Mouse (Mus musculus) heart, postnatal 36 days (tissue): ENCODE measurements around the gene Lamc3. TPM values are rescaled to one million over a fixed set of nuclear protein-coding genes. Genes with fewer than 3 reads are reported as not detected.
A peak's percentile ranks its signal among the peaks of the same experiment; 100 is the strongest.

Source experiments
- DNase-seq, 2 experiments: peaks; one replicate each; pipeline ENCODE4 v3.0.0; 2021 to 2022
- intact Hi-C: fragments of 180-260 bp; cut with DNase I; formaldehyde crosslinking; loops from one replicate; pipeline ENCODE4 v1.15.1; 2025
- total RNA-seq, 2 experiments: library from RNA; stranded (reverse); gene quantifications; 2 replicates each; pipeline ENCODE4 v1.2.3; 2021

Gene Lamc3
- total RNA-seq, 2 experiments from 2014 or later = 0.67 to 1.0 TPM

- intact Hi-C loops = no loop called here
- DNase-seq = no peak
Observed at GRCm38 (mm10) chr2:31924811-31925210, 37.7 kb downstream of the Lamc3 start.

DNA sequence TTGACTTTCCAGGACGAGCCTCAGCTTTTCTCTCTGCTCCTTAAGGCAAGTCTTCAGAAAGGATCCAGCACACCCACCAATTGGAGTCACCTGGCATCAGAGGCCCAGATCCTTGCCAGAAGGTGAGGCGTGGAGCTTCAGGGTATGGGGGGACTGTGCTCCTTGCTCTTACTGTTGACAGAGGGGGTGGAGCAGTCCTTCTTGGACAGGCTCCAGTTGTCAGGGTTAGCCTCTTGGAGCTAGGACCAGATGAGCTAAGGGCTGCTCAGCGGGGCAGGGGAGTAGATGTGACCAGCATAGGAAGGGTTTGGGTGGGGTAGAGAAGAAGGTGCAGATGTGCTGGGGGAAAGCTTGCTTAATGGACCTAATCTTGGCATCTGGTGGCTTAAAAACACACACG, 38.8 kb downstream of the Lamc3 start:
- no peak for DNase-seq
- intact Hi-C loops = no loop called here

DNA sequence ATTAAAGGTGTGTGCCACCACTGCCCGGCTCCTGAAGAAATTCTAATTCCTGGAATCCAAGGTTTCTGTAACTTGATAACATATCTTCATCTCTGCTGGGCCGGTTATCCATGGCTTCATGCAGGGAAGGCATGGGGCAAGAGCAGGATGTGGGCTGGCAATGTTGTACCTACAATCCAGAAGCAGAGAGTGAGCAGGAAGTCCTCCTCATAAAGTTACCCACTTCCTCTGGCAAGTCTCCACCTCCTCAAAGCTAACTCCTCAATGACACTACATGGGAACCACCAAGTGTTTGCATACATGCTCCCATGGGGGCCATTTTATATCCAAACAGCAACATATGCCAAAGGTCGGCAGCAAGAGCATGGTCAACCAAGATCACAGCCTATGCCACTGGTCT, 42.6 kb downstream of the Lamc3 start:
- intact Hi-C loops = no loop called here
- DNase-seq = no peak

DNA sequence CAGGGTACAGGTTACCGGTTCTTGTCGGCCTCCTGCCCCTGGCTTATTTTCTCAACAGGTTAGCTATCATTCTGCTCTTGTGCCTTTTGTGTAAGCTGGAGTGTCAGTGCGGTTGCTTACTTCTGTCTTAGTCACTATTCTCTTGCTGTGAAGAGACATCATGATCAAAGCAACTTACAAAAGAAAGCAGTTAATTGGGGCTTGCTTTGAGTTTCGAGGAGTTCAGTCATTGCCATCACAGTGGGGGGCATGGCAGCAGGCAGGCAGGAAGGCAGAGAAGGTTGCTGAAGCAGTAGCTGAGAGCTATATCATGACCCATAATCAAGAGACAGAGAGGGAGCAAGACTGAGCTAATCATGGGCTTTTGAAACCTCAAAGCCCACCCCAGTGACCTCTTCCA, 47.5 kb downstream of the Lamc3 start:
- intact Hi-C loops = no loop called here
- DNase-seq = no peak

GRCm38 (mm10) chr2:31935054-31935453, 48.0 kb downstream of the Lamc3 start:
- intact Hi-C loops = no loop called here
- DNase-seq = no peak

DNA sequence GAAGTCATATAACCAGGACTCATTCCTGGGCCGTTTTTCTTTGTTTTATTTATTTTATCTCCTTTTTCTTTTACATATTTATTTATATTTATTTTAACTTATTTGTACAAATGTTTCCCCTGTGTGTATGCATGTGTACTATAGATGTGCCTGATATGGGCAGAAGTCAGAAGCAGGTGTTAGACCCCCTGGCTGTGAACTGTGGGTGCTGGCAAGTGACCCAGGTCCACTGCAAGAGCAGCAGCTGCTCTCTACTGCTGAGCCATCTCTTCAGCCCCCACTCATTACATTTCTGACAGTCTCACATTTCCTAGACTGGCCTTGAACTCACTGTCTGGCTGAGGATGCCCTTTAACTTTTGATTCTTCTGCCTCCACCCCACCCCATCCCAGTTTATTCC, 51.2 kb downstream of the Lamc3 start:
- DNase-seq = no peak
- intact Hi-C loops = no loop called here

DNA sequence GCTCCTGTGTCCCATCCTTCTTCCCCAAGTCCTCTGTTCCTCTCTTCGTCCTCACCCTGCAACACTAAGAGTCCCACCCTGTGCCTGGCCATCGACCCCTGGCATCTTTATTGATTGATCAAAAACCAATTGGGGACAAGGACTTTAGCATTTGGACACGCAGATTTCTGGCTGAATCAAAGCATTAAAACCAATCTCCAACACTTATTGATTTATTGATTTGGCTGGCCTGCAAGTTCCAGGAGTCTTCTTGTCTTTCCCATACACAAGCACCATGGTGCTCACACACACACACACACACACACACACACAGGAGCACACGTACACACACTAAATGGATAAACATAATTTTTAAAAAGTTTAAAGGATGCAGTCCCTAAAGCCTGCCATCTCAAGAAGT, 55.9 kb downstream of the Lamc3 start:
- intact Hi-C loops = no loop called here

GRCm38 (mm10) chr2:31945580-31945979, 58.5 kb downstream of the Lamc3 start:
- intact Hi-C loops = no loop called here
- no peak for DNase-seq

More for the DNA sequence above, 55.9 kb downstream of the Lamc3 start:
- no peak for DNase-seq

DNA sequence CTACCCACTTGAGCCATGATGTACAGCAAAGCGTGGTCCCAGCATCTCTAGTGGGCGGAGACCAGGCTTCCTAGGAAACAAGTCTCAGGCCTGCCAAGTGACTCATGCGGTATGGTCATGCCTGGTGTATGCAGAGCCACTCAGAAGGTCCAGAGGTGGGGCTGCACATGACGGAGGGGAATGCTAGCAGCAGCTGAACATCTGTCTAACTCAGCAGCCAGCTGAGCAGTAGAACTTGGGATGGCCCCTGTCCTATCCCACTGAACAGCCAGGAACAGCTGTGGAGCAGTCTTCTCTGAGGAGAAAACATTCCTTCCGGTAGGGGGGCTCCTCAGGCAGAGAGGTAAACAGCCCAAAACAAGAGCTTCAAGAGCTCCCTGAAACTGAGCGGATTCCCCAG, 61.3 kb downstream of the Lamc3 start:
- intact Hi-C loops = no loop called here
- DNase-seq = peak; percentile 34

DNA sequence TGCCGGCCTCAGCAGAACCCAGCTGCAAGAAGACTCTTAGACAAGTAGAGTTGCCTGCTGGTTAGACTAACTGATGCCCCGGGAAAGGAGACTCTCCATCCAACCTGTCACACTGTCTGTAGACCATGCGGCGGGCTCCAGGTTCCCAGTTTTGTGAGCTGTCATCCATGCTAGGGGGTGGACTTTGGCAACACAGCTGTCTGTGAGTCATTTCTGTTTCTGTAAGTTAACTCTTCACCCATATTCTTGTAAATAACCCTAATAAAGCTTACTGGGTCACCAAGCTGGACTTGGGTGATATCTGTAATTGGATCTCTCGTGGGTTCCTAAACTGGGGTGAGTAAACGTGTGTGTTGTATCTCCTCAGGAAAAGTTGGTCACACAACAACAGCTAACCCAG, 61.7 kb downstream of the Lamc3 start:
- no peak for DNase-seq
- intact Hi-C loops = no loop called here

GRCm38 (mm10) chr2:31950058-31950871, 63.2 kb downstream of the Lamc3 start, which contains the start of gene Aif1l:
Gene Aif1l, plus strand, starts transcription at chr2:31950139.
- intact Hi-C loops = no loop called here
- DNase-seq = peak; percentile 57 to 61

DNA sequence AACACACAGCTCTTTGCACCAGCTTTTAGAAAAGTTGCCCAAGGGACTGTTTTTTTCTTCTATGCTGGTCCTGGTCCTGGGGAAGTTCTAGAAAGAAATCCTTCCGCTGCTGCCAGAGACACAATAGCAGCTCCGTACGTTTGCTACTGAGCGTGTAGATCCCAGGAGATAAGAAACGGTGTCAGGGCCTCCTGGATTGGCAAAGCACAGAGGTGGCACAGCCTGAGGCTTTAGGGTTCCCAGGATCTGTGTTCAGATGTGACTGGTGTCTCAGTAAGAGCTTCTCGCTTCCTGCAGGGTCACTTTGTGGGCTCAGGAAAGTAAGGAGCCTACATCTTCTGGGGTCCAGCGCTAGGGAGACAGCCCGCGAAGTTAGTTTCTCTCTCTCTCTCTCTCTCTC, 63.9 kb downstream of the Lamc3 start:
- DNase-seq = no peak
- intact Hi-C loops = no loop called here

- intact Hi-C loops = no loop called here
- no peak for DNase-seq
Observed at GRCm38 (mm10) chr2:31952236-31952635, 65.1 kb downstream of the Lamc3 start.

DNA sequence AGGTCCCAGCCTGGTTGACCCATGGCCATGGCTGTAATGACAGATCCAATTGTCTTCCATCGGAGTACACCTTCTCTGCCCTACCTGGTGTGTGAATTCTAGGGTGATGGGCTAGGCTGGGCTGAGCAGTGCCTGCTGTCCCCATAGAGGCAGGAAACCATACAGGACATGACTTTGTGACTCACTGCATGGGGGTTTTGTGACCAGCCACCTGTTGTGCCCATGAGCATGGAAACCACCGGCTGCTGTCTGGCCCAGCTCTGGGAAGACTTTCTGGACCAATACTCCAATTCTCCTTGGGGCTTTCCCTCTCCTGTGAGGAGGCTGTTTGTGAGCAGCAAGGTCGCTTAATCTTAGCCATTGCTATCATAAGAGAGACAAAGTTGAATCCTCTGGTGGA, 65.6 kb downstream of the Lamc3 start:
- intact Hi-C loops = no loop called here
- no peak for DNase-seq

DNA sequence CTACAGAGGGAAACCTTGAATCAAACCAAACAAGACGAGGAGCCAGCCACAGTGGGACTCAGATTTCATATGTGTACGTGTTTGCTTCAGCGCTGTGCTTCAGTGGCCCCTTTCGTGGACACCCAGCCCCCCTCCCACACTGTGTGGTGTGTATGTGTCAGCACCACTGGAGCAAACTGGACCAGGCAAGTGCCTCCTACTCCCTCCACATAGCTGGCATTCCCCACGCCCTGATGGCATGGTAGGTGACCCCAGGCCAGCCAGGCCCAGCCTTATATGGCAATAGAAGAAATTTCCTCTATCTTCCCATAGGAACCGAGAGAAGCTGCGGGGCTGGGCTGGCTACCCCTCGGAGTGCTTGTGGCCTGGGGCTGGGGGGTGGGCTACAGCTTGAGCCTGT, 66.6 kb downstream of the Lamc3 start:
- intact Hi-C loops = no loop called here
- no peak for DNase-seq

DNA sequence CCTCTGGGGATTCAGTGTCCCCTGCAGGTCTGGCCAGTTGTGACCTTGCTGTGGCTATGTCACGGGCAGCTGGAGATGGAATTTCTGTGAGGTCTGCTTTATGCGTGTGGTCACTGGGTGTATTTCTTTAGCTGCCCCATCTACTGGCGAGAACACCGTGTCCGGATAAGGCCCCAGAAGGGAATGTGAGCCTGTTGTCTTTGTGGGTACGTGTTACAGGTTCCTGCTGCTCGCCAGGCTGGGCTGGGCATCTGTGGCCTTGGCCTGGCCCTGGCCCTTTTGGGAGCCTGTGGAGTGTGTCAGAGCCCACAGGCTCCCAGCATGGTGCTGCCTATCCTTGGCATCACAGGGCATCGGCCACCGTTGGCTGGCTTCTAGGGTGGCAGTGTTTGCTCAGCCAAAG, 67.7 kb downstream of the Lamc3 start:
- intact Hi-C loops = no loop called here
- DNase-seq = no peak

DNA sequence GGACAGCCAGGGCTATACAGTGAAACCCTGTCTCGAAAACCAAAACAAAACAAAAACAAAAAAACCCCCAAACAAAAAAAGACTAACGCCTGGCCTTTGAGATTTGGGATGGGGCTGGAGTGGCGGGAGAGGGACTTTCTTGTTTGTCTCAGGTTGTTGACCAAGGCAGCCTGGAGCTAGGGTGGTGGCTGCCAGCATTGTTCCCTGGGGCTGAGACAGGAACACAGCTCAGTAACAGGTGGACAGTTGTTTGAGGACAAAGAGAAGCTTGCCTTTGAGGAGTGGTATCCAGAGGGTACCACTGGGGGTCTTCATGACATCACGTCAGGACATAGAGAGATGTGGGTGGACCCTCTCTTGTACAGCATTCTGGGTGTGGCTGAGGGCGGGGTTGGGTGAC, 68.6 kb downstream of the Lamc3 start:
- intact Hi-C loops = no loop called here
- no peak for DNase-seq

GRCm38 (mm10) chr2:31957211-31957610, 70.1 kb downstream of the Lamc3 start:
- intact Hi-C loops = no loop called here
- DNase-seq = no peak

DNA sequence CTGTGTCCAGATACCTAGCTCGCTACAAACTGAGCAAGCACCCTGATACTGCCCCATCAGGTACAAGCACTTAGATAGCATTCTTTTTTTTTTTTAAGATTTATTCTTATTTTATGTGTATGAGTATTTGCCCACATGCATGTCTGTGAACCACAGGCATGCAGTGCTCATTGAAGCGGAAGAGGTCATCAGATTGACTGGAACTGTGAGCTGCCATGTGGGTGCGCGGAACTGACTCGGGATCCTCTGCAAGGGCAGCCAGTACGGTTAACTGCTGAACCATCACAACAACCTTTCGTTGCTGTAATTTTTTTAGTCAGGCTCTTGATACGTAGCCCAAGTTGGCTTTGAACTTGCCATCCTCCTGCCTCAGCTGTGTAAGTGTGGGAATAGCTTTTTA, 73.9 kb downstream of the Lamc3 start:
- no peak for DNase-seq

GRCm38 (mm10) chr2:31961791-31962222, 74.7 kb downstream of the Lamc3 start:
- intact Hi-C loops = no loop called here

More for the DNA sequence above, 73.9 kb downstream of the Lamc3 start:
- intact Hi-C loops = no loop called here

GRCm38 (mm10) chr2:31962501-31963224, 75.6 kb downstream of the Lamc3 start:
- intact Hi-C loops = no loop called here

More at GRCm38 (mm10) chr2:31961791-31962222, 74.7 kb downstream of the Lamc3 start:
- DNase-seq = no peak

GRCm38 (mm10) chr2:31963491-31963890, 76.4 kb downstream of the Lamc3 start:
- intact Hi-C loops = no loop called here
- DNase-seq = no peak

More at GRCm38 (mm10) chr2:31962501-31963224, 75.6 kb downstream of the Lamc3 start:
- no peak for DNase-seq
